Mouse (Mus musculus) right cerebral cortex, adult 2 months (tissue): ENCODE measurements at regions not wholly inside any gene's neighbourhood (a gene's known extent, or its start where the extent isn't known, plus 50 kb on each side); places are given as distances from the start of the nearest gene placed in this dataset.

Experiments
- DNase-seq, 2 experiments: peaks; one replicate each; pipeline ENCODE4 v3.0.0; 2021 to 2022; ENCODE audit warnings: low spot score in 2 of 2

- DNase-seq = no peak
Measured at GRCm38 (mm10) chr1:115512632-115513031, 171.9 kb upstream of the Cntnap5a start.

GRCm38 (mm10) chr1:115533746-115534145, 150.8 kb upstream of the Cntnap5a start:
- peak; percentile 4 to 6 for DNase-seq

GRCm38 (mm10) chr1:115545994-115546393, 138.6 kb upstream of the Cntnap5a start:
- no peak for DNase-seq
